Mouse (Mus musculus) ES-Bruce4 (cell line): ENCODE measurements around the gene Cntrl. TPM values are rescaled to one million over a fixed set of nuclear protein-coding genes. Genes with fewer than 3 reads are reported as not detected.

ENCODE experiments used
- H3K27ac ChIP-seq: 2 replicates; pipeline ENCODE4 v1.5.1; 2012; ENCODE audit warnings: low read length, inconsistent platforms; ENCODE audit not compliant: insufficient read depth
- H3K27me3 ChIP-seq: 2 replicates; pipeline ENCODE4 v1.6.1; 2012; ENCODE audit warnings: mild to moderate bottlenecking, low read length, inconsistent platforms; ENCODE audit not compliant: control insufficient read depth, poor library complexity, insufficient read depth, severe bottlenecking
- H3K36me3 ChIP-seq: 2 replicates; pipeline ENCODE4 v1.6.1; 2012; ENCODE audit warnings: inconsistent platforms, mild to moderate bottlenecking, low read length, moderate library complexity; ENCODE audit not compliant: control insufficient read depth, poor library complexity, insufficient read depth, severe bottlenecking
- H3K4me1 ChIP-seq: one replicate; pipeline ENCODE4 v1.8.1; 2011; ENCODE audit warnings: low read length; ENCODE audit not compliant: control insufficient read depth, insufficient read depth
- H3K4me3 ChIP-seq: 2 replicates; pipeline ENCODE4 v1.5.1; 2011; ENCODE audit warnings: low read depth, mild to moderate bottlenecking, low read length
- H3K9ac ChIP-seq: 2 replicates; pipeline ENCODE4 v1.6.1; 2012; ENCODE audit warnings: low read depth, mild to moderate bottlenecking, inconsistent platforms; ENCODE audit not compliant: poor library complexity, severe bottlenecking
- H3K9me3 ChIP-seq: replicated peaks from 2 replicates; pipeline ENCODE4 v1.6.1; 2012; ENCODE audit warnings: mild to moderate bottlenecking, low read length, inconsistent platforms; ENCODE audit not compliant: control insufficient read depth, poor library complexity, insufficient read depth, severe bottlenecking
- CTCF ChIP-seq: IDR thresholded peaks from one replicate; pipeline ENCODE4 v1.8.1; 2011; ENCODE audit warnings: low read depth, low read length
- EP300 ChIP-seq: IDR thresholded peaks from 2 replicates; pipeline ENCODE4 v1.6.1; 2011; ENCODE audit warnings: low read depth, low read length; ENCODE audit not compliant: insufficient read depth
- POLR2A ChIP-seq: IDR thresholded peaks from one replicate; pipeline ENCODE4 v1.8.1; 2011; ENCODE audit warnings: low read length; ENCODE audit not compliant: insufficient read depth
- polyA plus RNA-seq: library from polyadenylated mRNA; stranded (reverse); fragments of >200 nt; gene quantifications from 2 replicates; pipeline ENCODE4 v1.2.4, GENCODE M21; 2011; ENCODE audit warnings: low read depth; ENCODE audit not compliant: missing spikeins, insufficient read depth, insufficient read length

Cntrl gene
- polyA plus RNA-seq, 1 experiment = 48.2 TPM

GRCm38 (mm10) chr2:35067117-35067516 is 42.2 kb upstream of the Cntrl start:
- Histone ChIP-seq H3K9me3 (no peaks in the 10 kb centered on the region), H3K36me3 (no peaks in the 10 kb centered on the region), H3K4me1 (no peaks in the 10 kb centered on the region), H3K27me3 (no peaks in the 10 kb centered on the region), H3K27ac (no peak overlapping the region), H3K4me3 (no peak overlapping the region), H3K9ac (no peak overlapping the region)
- no peak for TF ChIP-seq POLR2A
- no peak for TF ChIP-seq CTCF
- no peak for TF ChIP-seq EP300

GRCm38 (mm10) chr2:35069124-35069523 is 40.2 kb upstream of the Cntrl start:
- Histone ChIP-seq H3K4me1 (no peaks in the 10 kb centered on the region), H3K9me3 (0 out of 2 replicates have a peak, but pooled peaks cover 3% of the 10 kb centered on the region), H3K9ac (no peak overlapping the region), H3K36me3 (no peaks in the 10 kb centered on the region), H3K4me3 (no peak overlapping the region), H3K27me3 (no peaks in the 10 kb centered on the region), H3K27ac (no peak overlapping the region)
- TF ChIP-seq POLR2A (no peak), CTCF (no peak), EP300 (no peak)

- H3K4me1 ChIP-seq = no peaks in the 10 kb centered on the region
- no peak overlapping the region for H3K9ac ChIP-seq
- no peak overlapping the region for H3K4me3 ChIP-seq
- H3K27ac ChIP-seq = no peak overlapping the region
- H3K27me3 ChIP-seq = no peaks in the 10 kb centered on the region
- TF ChIP-seq POLR2A (no peak), CTCF (no peak), EP300 (no peak)
- 0 out of 2 replicates have a peak, but pooled peaks cover 3% of the 10 kb centered on the region for H3K9me3 ChIP-seq
- no peaks in the 10 kb centered on the region for H3K36me3 ChIP-seq
Measured at GRCm38 (mm10) chr2:35070275-35070674, 39.0 kb upstream of the Cntrl start.

GRCm38 (mm10) chr2:35072547-35072946 is 36.7 kb upstream of the Cntrl start:
- Histone ChIP-seq H3K36me3 (no peaks in the 10 kb centered on the region), H3K4me3 (no peak overlapping the region), H3K27me3 (no peaks in the 10 kb centered on the region), H3K4me1 (no peaks in the 10 kb centered on the region), H3K9me3 (0 out of 2 replicates have a peak, but pooled peaks cover 3% of the 10 kb centered on the region), H3K9ac (no peak overlapping the region), H3K27ac (no peak overlapping the region)
- no peak for TF ChIP-seq CTCF
- no peak for TF ChIP-seq EP300
- TF ChIP-seq POLR2A = no peak

- no peak overlapping the region for H3K9ac ChIP-seq
- H3K9me3 ChIP-seq = 0 out of 2 replicates have a peak, but pooled peaks cover 3% of the 10 kb centered on the region
- H3K27me3 ChIP-seq = no peaks in the 10 kb centered on the region
- no peak overlapping the region for H3K4me3 ChIP-seq
- no peak for TF ChIP-seq EP300
- TF ChIP-seq POLR2A = no peak
- H3K27ac ChIP-seq = no peak overlapping the region
- H3K36me3 ChIP-seq = no peaks in the 10 kb centered on the region
- no peaks in the 10 kb centered on the region for H3K4me1 ChIP-seq
Measured at GRCm38 (mm10) chr2:35074328-35074727, 35.0 kb upstream of the Cntrl start.

- no peaks in the 10 kb centered on the region for H3K4me1 ChIP-seq
- no peaks in the 10 kb centered on the region for H3K9me3 ChIP-seq
- H3K4me3 ChIP-seq = no peak overlapping the region
- no peaks in the 10 kb centered on the region for H3K36me3 ChIP-seq
- H3K9ac ChIP-seq = no peak overlapping the region
- TF ChIP-seq EP300 (no peak), CTCF (no peak), POLR2A (no peak)
- H3K27me3 ChIP-seq = no peaks in the 10 kb centered on the region
- no peak overlapping the region for H3K27ac ChIP-seq
Measured at GRCm38 (mm10) chr2:35079166-35079565, 30.1 kb upstream of the Cntrl start.
